Mouse (Mus musculus): ENCODE data around the gene Slc22a14. TPM values are rescaled to one million over a fixed set of nuclear protein-coding genes. Genes with fewer than 3 reads are reported as not detected.

The Slc22a14 gene
- not detected in 2 replicates for polyA plus RNA-seq (2021; fragmentation: Nextera tagmentation)
- long read RNA-seq, experiment 1 = 0 reads
- long read RNA-seq, experiment 2 = 0 reads

GRCm38 (mm10) chr9:119365284-119365683 is at the start of gene Slc22a14:
Gene Slc22a14 (minus strand): TSS chr9:119365553.

GRCm38 (mm10) chr9:119401801-119402214 is 36.5 kb upstream of the Slc22a14 start, which contains the start of gene Acvr2b:
Gene Acvr2b (plus strand): TSS chr9:119402118.

GRCm38 (mm10) chr9:119357331-119358057 is 7.9 kb downstream of the Slc22a14 start, which contains the start of gene Xylb:
Gene Xylb (plus strand): TSS chr9:119357381.

GRCm38 (mm10) chr9:119340909-119341816 is 24.2 kb downstream of the Slc22a14 start, which contains the start of gene Myd88:
Gene Myd88 (minus strand): TSS chr9:119341411.

GRCm38 (mm10) chr9:119339558-119340211 is 25.7 kb downstream of the Slc22a14 start, which contains the start of gene Acaa1a:
Gene Acaa1a (plus strand): TSS chr9:119339676.

GRCm38 (mm10) chr9:119322289-119323259 is 42.8 kb downstream of the Slc22a14 start, which contains the start of gene Oxsr1:
Gene Oxsr1 (minus strand): TSS chr9:119322427.

GRCm38 (mm10) chr9:119208998-119209397 is 156.4 kb downstream of the Slc22a14 start, which contains the start of gene Slc22a13:
Gene Slc22a13 (minus strand): TSS chr9:119209098.

GRCm38 (mm10) chr9:119158861-119159260 is 206.5 kb downstream of the Slc22a14 start, which contains the start of gene Gm47289:
Gene Gm47289 (plus strand): TSS chr9:119159161.

GRCm38 (mm10) chr9:119156278-119157201 is 208.8 kb downstream of the Slc22a14 start, which contains the start of gene Acaa1b:
Gene Acaa1b (minus strand): TSS chr9:119157093.

Other genes with a start within 250 kb of the Slc22a14 start
- gene Acaa1b, start 208.5 kb downstream of the Slc22a14 start, polyA plus RNA-seq (2021; fragmentation: Nextera tagmentation) = 0.80 and 1.4 TPM in 2 replicates
- not detected in 2 replicates for gene Gm47289, start 206.4 kb downstream of the Slc22a14 start, polyA plus RNA-seq (2021; fragmentation: Nextera tagmentation)
- not detected in 2 replicates for gene Slc22a13, start 156.5 kb downstream of the Slc22a14 start, polyA plus RNA-seq (2021; fragmentation: Nextera tagmentation)
- gene Oxsr1, start 43.1 kb downstream of the Slc22a14 start, polyA plus RNA-seq (2021; fragmentation: Nextera tagmentation) = 2.8 and 4.3 TPM in 2 replicates
- 92.4 and 118 TPM in 2 replicates for gene Acaa1a, start 25.9 kb downstream of the Slc22a14 start, polyA plus RNA-seq (2021; fragmentation: Nextera tagmentation)
- 4.8 and 4.9 TPM in 2 replicates for gene Myd88, start 24.1 kb downstream of the Slc22a14 start, polyA plus RNA-seq (2021; fragmentation: Nextera tagmentation)
- gene Xylb, start 8.2 kb downstream of the Slc22a14 start, polyA plus RNA-seq (2021; fragmentation: Nextera tagmentation) = 1.9 and 3.0 TPM in 2 replicates
- gene Acvr2b, start 36.6 kb upstream of the Slc22a14 start, polyA plus RNA-seq (2021; fragmentation: Nextera tagmentation) = 3.5 and 7.6 TPM in 2 replicates
- 20.2 and 23.2 TPM in 2 replicates for gene Exog, start 79.4 kb upstream of the Slc22a14 start, polyA plus RNA-seq (2021; fragmentation: Nextera tagmentation)
- 0.26 and 0.41 TPM in 2 replicates for gene Scn5a, start 213.5 kb upstream of the Slc22a14 start, polyA plus RNA-seq (2021; fragmentation: Nextera tagmentation)

All from left cerebral cortex, adult 6 months (tissue).